Mouse (Mus musculus) c-Kit-negative CD71-positive TER-119-positive erythroid progenitor cells, embryonic 14.5 days (primary cell): ENCODE results near the gene Piwil1.

Experiments
- DNase-seq: peaks from one replicate; pipeline ENCODE4 v3.0.0-alpha.2; 2013; ENCODE audit warnings: low read depth, low spot score

Gene Piwil1

DNA sequence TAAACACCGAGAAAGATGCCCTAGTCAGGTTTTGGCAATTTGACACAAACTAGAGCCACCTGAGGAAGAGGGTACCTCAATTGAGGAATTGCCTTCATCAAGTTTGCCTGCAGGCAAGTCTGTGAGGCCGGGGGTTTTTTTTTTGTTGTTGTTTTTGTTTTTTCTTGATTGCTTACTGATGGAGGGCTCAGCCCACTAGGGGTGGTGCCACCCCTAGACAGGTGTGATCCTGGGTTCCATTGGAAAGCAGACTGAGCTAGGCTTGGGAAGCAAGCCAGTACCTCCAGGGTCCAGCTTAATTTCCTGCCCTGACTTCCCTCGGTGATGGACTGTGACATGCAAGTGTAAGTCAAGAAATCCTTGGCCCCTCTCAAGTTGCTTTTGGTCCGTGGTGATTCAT lies at the start of gene Piwil1:
TSS of gene Piwil1 (plus strand) at position 301 of the 400 bp plus-strand sequence.
- DNase-seq = no peak

GRCm38 (mm10) chr5:128656496-128657135 lies 45.7 kb upstream of the Piwil1 start:
- no peak for DNase-seq

DNA sequence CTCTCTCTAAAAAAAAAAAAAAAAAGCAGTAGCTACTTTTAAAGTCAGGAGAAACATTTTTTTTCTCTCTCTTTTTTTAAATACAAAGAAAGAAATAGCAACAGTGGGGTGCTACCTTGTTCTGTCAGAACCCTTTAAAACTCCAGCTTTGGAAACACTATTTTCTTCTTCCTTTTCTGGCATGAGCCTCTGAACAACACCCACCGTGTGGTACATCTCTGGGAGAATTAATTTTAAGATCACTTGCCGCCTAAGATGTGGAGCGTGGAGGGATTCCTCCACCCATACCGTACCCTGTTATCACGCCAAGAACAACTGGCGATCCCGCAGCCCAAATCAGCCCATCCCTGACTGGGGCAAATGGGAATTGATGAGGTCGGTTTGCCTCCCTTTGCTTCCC lies 42.2 kb upstream of the Piwil1 start:
- DNase-seq = no peak

DNA sequence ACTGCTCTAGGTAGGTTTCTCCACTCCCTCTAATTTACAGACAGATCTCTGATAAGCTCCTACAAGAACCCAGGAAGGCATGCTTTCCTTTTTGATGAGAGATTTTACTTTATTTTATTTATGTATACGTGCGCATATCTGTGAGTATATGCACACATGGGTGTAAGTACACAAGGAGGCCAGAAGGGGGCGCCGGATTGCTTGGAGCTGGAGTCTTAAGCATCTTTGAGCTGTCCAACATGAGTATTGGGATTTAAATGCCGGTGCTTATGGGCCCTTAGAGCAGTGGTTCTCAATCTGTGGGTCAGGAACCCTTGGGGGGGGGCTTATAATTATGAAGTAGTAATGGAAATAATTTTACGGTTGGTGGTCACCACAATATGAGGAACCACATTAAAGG lies 39.4 kb upstream of the Piwil1 start:
- no peak for DNase-seq

DNA sequence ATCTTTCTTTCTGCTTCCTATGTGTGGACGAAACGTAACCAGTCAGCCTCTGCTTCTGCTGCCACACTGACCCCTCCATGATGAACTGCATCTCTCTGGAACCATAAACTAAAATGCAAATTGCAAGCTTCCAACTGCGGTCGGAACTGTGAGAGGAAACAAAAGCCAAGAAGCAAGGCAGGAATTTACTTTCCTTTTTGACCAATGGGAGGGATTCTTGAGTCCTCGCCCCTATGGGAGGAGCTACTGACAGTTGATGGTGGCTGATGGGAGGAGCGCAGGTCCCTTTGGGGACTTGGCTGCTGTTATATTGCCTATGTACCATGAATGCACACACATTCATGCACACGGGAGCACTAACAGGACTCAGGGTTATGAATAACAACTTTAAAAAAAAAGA lies 38.3 kb upstream of the Piwil1 start:
- DNase-seq = no peak

- DNase-seq = no peak
These were observed 37.3 kb upstream of the Piwil1 start for GRCm38 (mm10) chr5:128665045-128665444.

GRCm38 (mm10) chr5:128667303-128667702 lies 35.0 kb upstream of the Piwil1 start:
- DNase-seq = no peak

- no peak for DNase-seq
These were observed 28.2 kb upstream of the Piwil1 start for GRCm38 (mm10) chr5:128674124-128674523.

GRCm38 (mm10) chr5:128677373-128677772 lies 25.0 kb upstream of the Piwil1 start:
- DNase-seq = no peak

DNA sequence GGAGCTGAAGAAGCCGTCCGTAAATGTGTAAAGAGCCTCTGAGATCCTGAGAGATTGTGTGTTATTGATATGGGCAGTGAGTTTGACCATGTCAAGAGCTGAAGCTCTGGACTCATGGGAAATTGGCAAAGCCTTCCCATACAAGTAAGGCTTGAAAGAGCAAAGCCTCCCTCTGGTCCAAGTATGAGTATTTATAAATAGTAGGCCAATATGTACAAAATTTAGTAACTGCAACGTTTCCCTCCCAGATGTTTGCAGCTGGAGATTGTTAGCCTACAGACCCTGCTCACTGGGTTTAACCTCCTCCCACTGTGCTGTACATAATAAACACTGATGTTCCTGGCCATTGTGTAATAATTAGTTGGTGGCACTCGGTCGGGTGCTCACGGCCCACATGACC lies 24.5 kb upstream of the Piwil1 start:
- no peak for DNase-seq

DNA sequence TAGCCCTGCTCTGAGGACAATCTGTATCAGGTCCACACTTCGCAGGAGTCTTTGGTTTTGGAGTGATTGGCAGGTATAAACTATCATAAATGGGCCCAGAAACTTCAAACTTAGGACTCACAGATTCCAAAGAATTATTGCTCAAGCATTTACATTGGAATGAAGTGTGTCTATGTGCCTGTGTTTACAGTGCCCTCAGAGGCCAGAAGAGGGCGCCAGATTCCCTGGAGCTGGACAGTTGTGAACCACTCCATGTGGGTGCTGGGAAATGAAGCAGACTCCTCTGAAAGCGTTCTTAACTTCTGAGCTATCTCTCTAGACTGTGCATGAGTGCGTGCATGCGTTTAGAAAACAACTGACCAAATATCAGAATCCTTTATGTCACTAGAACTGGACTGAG lies 20.9 kb upstream of the Piwil1 start:
- no peak for DNase-seq

GRCm38 (mm10) chr5:128684192-128684591 lies 18.1 kb upstream of the Piwil1 start:
- DNase-seq = no peak

GRCm38 (mm10) chr5:128684621-128685020 lies 17.7 kb upstream of the Piwil1 start:
- no peak for DNase-seq

DNA sequence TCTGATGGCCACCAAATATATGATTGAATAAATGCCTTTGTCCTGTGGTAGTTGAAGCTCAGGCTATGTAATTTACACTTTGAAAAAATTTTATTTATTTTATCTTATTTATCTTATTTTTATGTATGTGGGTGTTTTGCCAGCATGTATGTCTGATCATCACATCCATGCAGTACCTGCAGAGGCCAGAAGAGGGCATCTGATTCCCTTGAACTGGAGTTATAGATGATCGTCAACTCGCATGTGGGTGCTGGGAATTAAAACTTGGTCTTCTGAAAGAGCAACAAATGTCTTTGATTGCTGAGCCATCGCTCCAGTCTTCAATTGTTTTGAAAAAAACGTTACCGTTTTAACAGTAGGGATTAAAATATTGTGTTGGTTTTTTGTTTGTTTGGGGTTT lies 15.2 kb upstream of the Piwil1 start:
- DNase-seq = no peak

- no peak for DNase-seq
These were observed 8.2 kb upstream of the Piwil1 start for GRCm38 (mm10) chr5:128694107-128694506.

- DNase-seq = no peak
These were observed 7.6 kb upstream of the Piwil1 start for GRCm38 (mm10) chr5:128694611-128695325.

GRCm38 (mm10) chr5:128696824-128697223 lies 5.5 kb upstream of the Piwil1 start:
- no peak for DNase-seq

GRCm38 (mm10) chr5:128700716-128701115 lies 1.6 kb upstream of the Piwil1 start:
- DNase-seq = no peak

DNA sequence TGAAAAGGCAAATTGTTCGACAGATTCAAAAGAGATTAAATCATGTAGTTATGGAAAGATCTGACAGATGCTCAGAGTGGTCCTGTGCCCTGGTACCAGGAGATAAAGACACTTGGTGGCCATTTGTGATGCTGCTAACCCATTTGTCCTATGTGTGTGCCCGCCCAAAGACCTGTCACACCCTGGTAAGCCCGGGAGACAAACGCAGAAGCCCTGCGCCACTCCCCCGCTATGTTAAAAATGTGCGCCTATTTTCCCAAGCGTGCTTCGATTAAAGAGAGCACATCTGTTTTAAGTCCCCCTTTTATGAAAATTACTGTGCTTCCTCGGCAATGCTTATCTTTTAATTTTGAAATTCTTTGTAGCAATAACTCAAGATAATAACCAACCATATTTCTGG lies 1.4 kb downstream of the Piwil1 start:
- DNase-seq = no peak

DNA sequence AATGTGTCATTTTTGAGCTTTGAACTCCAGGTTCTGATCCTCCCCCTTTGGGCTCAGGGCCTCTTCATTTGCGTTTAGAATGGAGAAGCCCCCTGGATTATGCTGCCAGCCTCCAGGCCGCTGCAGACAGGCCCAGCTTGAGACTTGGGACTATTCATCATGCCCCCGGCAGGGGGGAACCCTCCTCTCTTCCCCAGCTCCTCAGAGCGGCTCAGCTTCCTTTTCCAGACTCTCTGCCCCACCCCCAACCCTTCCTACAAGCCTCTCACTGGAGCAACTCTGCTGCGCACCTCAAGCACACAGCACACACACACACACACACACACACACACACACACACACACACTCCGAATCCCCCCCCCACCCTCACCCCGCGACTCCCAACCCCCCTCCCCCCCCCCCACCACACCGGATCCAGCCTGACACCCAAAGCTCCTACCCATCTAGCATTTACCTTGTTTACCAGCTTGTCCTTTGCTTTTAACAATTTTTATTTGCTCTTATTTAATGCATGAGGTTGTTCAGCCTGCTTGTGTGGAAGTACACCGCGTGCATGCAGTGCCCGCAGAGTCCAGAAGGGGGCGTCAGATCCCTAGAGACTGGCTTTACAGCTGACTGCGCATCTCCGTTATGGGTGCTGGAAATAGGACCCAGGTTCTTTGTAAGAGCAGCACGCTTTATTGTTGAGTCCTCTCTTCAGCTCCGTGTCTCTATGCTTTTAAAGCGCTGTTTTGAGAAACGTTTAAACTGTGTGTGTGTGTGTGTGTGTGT lies 2.0 kb downstream of the Piwil1 start:
- DNase-seq = no peak

DNA sequence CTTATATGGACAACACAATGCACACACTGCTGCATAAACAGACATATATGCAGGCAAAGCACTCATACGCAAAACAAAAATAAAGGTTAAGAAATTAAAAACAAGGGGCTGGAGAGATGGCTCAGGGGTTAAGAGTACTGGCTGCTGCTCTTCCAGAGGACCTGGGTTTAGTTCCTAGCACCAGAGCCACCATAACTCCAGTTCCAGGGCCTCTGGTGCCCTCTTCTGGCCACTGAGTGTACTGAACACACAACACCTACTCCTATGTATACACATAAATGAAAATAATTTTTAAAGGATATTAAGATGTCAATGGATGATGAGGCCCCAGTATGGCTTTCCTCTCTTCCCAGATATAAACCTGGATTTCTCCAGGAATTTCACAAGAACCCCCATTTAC lies 4.1 kb downstream of the Piwil1 start:
- DNase-seq = no peak

GRCm38 (mm10) chr5:128707271-128707670 lies 4.9 kb downstream of the Piwil1 start:
- DNase-seq = no peak

GRCm38 (mm10) chr5:128708929-128709328 lies 6.6 kb downstream of the Piwil1 start:
- DNase-seq = no peak
